Mouse (Mus musculus): ENCODE measurements at regions not wholly inside any gene's neighbourhood (a gene's known extent, or its start where the extent isn't known, plus 50 kb on each side); places are given as distances from the start of the nearest gene placed in this dataset.

DNA sequence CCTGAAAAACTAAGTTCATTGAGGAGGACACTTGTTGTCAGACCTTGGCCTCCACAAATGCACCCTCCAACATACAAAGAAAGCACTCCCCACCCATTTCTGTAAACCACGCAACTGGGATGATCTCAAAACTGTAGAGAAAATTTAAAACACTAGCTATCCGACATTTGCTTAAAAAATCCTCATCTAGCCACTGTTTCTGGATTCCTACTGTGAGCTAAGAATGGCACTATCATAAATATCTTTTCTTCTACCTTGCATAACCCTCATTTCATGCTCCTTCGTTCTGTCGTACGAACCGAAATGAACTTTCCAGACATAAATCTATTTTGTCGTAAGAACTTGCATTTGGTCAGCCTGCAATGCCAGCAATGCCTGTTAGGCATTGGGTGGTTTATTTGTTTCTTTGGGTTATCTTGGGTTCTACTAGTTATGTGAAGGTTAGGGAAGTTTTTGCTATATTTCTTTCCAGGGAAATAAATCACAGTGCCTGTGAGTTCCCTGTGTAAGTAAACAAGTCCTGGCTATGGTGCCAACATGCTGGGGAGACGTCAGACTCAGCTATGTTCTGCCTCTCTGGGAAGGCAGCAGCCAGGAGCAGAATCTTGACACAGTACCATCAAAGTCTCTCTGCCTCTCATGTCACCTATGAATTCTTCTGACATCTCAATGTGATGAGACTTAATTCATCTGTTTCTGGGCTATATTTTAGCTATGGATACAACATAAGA lies 104.2 kb upstream of the Crbn start:
- TF ChIP-seq CTCF (IDR thresholded peaks at IDR 0.05; ENCODE audit: control insufficient read depth, insufficient read depth, insufficient read length) (no peak), MYOG (IDR thresholded peaks at IDR 0.05; ENCODE audit: control insufficient read depth, extremely low read depth, insufficient read length) (no peak), MAX (IDR thresholded peaks at IDR 0.05) (no peak)

Data from C2C12 (cell line).